15 mouse cellular contexts compared by ENCODE assay signal in the genomic region with DNA sequence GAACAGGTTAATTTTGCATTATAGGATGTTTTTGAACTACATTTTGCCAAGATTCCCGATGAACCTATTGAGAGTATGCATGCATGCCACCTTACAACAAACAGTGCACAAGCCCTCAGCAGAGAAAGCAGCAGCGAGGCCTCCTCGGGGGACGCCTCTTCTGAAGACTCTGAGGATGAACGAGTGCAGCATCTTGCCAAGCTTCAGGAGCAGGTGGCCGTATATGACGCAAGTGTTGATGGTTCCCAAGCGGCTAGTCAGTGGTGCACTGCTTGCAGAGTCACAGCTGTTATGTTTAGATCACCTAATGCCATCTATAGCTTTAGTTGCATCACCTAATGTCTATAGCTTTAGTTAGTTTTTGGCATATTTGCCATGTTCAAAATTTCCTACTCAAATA. TPM values are rescaled to one million over a fixed set of nuclear protein-coding genes. Genes with fewer than 3 reads are reported as not detected.
"Had no signal": no experiment of that assay in that cellular context is flagged by ENCODE, and none has a peak within 500 bp of the region (broad histone marks: within the 10 kb centered on the region; RNA-seq: fewer than 3 reads in every experiment).

No protein-coding gene starts in this region.

- ATAC-seq: liver, embryonic 12.5 days had no signal

- H3K4me3 ChIP-seq: left cerebral cortex, adult 2 months; limb, embryonic 15.5 days; liver, embryonic 12.5 days; midbrain, embryonic 10.5 days; neural tube, embryonic 12.5 days; stomach, embryonic 15.5 days had no signal

- H3K4me1 ChIP-seq: liver, embryonic 12.5 days; stomach, embryonic 15.5 days had no signal

- H3K4me2 ChIP-seq: limb, embryonic 15.5 days; liver, embryonic 12.5 days; lung, embryonic 14.5 days; neural tube, embryonic 12.5 days; stomach, embryonic 15.5 days had no signal

- H3K27ac ChIP-seq: left cerebral cortex, adult 2 months; limb, embryonic 15.5 days; liver, embryonic 12.5 days; midbrain, embryonic 10.5 days; neural tube, embryonic 12.5 days; stomach, embryonic 15.5 days had no signal

- DNase-seq: kidney, adult 2 months; kidney, postnatal 25 days; lung, embryonic 14.5 days; lung, postnatal 10 days; lung, postnatal 4 days; midbrain, embryonic 14.5 days had no signal

- H3K9ac ChIP-seq: limb, embryonic 15.5 days; liver, embryonic 12.5 days; lung, embryonic 14.5 days; neural tube, embryonic 12.5 days; stomach, embryonic 15.5 days had no signal

- H3K36me3 ChIP-seq: limb, embryonic 15.5 days; liver, embryonic 12.5 days; midbrain, embryonic 10.5 days; neural tube, embryonic 12.5 days; stomach, embryonic 15.5 days had no signal

- H3K9me3 ChIP-seq: limb, embryonic 15.5 days; liver, embryonic 12.5 days; midbrain, embryonic 10.5 days; neural tube, embryonic 12.5 days; stomach, embryonic 15.5 days had no signal

- H3K27me3 ChIP-seq: limb, embryonic 15.5 days; liver, embryonic 12.5 days; neural tube, embryonic 12.5 days; stomach, embryonic 15.5 days had no signal

RNA-seq across cellular contexts. Expression of a gene that starts 44.8 kb away (rescaled TPM):
- total RNA-seq: megakaryocyte, adult 5-6 weeks; neutrophil, adult 5-6 weeks had no signal
- polyA plus RNA-seq: liver, embryonic 12.5 days; liver, embryonic 16.5 days had no signal
